Mouse (Mus musculus): Measurements from ENCODE around the gene Heatr5a. TPM values are rescaled to one million over a fixed set of nuclear protein-coding genes. Genes with fewer than 3 reads are reported as not detected.

The Heatr5a gene
- total RNA-seq, 2 experiments from 2014 or later, result 7.6 to 9.1 TPM

- DNase-seq (ENCODE audit: low spot score in 2 of 2), result no peak
Measured at GRCm38 (mm10) chr12:51972269-51973065, 1.3 kb upstream of the Heatr5a start.

DNA sequence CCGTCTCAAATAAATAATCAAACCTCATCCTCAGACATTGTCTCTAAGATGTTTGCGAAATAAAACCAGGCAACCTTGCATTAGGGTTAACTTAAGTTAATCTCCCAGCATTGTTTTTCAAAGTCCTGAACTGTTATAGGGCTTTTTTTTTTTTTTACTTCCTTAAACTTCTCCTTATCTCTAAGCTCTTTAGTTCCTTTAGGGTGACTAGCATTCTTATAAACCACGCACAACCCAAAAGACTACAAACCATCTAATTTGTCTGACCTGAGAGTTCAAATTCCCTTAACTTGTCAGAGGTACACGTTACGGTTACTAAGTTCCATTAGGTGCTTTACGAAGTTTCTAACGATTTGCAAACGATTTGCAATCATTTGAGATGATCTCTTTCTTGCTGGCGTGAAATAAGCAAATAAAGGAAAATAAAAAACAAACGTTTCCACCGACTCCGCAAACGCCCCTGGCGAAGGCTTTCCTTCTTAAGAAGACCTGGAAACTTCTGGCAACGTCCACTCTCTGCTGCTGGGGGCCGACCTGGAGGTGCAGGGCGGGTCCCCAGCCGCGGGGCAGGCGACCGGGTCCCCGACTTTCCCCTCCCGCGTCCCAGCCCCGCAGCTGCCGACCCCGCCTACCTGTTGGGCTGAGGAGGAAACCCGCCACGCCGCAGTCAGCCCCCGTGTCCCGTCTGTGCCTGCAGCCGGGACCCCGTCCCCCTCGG lies 610 bp downstream of the Heatr5a start:
- DNase-seq (ENCODE audit: low spot score in 2 of 2), result no peak

GRCm38 (mm10) chr12:51969876-51970275 lies 1.2 kb downstream of the Heatr5a start:
- no peak for DNase-seq (ENCODE audit: low spot score in 2 of 2)

GRCm38 (mm10) chr12:51969092-51969491 lies 2.0 kb downstream of the Heatr5a start:
- DNase-seq (ENCODE audit: low spot score in 2 of 2), result no peak

DNA sequence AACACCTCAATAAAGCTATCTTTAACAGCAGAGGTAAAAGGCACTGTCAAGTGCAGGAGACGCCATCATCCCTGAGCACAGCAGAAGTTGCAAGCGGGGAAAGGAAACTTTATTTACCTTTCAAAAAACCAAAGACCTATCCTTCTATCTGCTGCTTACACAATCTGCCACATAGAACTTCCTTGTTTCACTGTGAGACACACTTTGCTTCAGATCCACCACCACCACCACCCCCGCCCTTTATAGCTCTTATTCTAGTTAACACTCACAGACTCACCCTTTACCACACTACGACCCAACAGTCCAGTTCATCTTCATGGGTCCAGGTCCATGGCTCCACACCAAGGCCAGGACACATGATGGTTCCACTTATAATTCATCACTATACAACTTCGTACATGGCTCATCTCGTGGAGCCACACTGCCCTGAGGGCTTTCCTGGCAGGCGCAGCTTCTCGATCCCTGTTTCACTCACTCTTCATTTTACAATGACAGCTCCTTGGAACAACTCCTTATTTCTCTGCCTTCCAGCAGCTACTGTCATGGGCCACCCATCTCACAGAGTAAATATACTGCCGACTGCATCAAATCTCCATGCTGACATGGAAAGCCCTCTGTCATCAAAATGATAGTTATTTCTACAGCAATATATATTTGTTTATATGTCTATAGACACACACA lies 3.1 kb downstream of the Heatr5a start:
- no peak for DNase-seq (ENCODE audit: low spot score in 2 of 2)

- DNase-seq (ENCODE audit: low spot score in 2 of 2), result no peak
Measured at GRCm38 (mm10) chr12:51957626-51958025, 13.5 kb downstream of the Heatr5a start.

GRCm38 (mm10) chr12:51952309-51952708 lies 18.8 kb downstream of the Heatr5a start:
- DNase-seq (ENCODE audit: low spot score in 2 of 2), result no peak

DNA sequence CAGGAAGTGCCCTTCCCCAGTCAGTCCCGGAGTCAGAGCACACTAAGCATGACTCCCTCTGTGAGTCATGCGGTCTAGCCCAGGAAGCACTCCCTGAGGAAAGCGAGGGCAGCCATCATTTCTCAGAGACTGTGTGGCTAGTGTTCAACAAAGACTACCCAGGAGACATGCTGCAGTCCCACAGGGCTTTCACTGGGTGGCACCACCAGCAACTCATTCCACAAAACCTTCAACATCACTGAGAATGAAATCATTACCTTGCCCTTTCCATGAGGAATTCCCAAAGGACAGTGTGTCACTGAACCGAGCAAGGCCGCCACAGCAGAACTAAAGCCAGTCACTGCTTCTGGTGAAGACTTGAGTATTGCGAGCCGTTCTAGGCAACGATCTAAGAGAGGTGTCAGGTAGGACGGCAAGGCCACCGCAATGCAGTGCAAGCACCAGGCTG lies 23.6 kb downstream of the Heatr5a start:
- peak in 1 of 2 experiments; percentile 16 for DNase-seq (ENCODE audit: low spot score in 2 of 2)

DNA sequence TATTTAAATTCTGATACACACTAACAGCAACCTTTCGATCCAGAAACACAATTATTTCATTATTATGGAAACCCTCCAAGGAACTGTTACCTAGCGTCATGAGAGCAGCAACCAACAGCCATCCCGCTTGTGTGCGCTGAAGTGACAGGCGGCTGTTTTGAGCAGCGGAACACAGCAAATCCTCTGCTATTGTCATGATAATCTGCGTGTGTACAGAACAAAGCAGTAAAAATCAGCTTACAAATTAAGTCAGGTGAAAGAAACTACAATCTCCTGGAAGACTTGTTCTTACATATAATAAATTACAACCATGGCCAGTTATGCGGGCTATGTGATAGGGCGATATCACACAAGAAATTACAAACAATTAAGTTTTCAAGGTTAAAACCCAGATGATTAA lies 25.8 kb downstream of the Heatr5a start:
- no peak for DNase-seq (ENCODE audit: low spot score in 2 of 2)

DNA sequence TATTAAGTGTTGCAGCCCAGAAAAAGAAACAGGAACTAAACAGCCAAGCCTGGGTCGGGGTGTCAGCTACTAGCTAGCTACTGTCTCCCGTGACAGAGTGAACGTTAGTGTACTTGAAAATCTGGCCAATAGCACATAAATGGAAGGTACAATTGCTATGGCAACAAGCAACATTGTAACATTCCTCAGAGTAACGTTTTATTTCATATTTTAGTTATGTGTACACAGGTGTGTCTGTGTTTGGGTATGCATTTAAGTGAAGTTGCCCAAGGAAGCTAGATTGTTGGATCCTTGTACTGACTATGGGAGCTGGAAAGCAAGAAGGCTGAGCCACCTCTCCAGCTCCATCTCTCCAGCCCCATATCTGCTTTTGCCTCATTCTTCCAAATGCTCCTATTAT lies 31.3 kb downstream of the Heatr5a start:
- no peak for DNase-seq (ENCODE audit: low spot score in 2 of 2)

- DNase-seq (ENCODE audit: low spot score in 2 of 2), result peak in 1 of 2 experiments; percentile 1
Measured at GRCm38 (mm10) chr12:51937938-51938337, 33.2 kb downstream of the Heatr5a start.

- DNase-seq (ENCODE audit: low spot score in 2 of 2), result no peak
Measured at GRCm38 (mm10) chr12:51929630-51930029, 41.5 kb downstream of the Heatr5a start.

GRCm38 (mm10) chr12:51917191-51917590 lies 53.9 kb downstream of the Heatr5a start:
- no peak for DNase-seq (ENCODE audit: low spot score in 2 of 2)

GRCm38 (mm10) chr12:51914903-51915670 lies 56.0 kb downstream of the Heatr5a start:
- DNase-seq (ENCODE audit: low spot score in 2 of 2), result no peak

- no peak for DNase-seq (ENCODE audit: low spot score in 2 of 2)
Measured at GRCm38 (mm10) chr12:51909202-51909601, 61.9 kb downstream of the Heatr5a start.

DNA sequence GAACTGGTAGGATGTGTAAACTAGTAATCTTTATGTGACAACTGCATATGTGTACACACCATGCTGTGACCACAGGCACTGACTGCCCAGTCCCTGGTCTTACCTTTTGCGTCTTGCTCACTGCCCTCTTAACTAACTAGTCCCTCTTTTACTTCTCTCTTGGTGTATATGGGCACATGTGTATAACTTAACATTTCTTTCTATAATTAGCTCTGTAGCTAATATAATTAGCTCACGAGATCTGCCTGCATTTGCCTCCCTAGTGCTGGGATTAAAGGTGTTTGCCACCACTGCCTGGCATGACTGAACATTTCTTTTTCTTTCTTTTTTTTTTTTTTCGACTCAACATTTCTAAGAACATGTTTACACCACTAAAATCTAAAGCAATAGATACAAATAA lies 63.6 kb downstream of the Heatr5a start:
- no peak for DNase-seq (ENCODE audit: low spot score in 2 of 2)

DNA sequence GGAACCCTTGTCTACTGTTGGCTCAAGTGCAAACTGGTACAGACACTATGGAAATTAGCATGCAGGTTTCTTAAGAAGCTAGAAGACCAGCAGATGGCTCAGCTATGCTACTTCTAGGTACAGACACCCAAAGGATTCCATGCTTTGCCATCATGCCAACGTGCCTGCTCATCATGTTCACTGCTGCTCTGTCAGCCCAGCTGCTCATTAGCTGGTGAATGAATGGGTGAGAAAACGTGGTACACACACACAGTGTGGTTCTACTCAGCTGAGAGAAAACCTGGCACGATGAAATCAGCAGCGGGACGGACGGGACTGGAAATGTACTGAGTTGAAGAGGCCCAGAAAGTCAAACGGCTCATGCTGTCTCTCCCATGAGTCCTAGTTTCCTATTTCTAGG lies 70.6 kb downstream of the Heatr5a start:
- peak; percentile 31 to 76 for DNase-seq (ENCODE audit: low spot score in 2 of 2)

DNA sequence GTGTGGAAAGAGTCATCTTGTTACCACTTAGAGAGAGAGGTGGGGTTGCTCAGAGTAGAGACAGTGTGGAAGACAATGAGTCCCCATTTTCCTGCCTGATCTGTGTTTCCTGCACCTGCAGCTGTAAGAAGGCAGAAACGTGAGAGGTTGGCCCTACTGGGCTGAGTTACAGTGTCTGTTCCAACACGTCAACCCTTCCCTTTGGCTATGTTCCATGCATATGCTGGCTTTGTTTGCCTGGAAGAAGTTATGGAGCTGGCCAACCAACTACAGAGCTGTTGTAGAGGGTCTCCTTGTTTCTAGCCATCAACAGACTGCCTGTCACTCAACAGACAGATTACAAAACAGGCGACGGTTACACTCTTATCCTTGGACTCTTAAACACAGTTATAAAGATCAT lies 74.2 kb downstream of the Heatr5a start:
- DNase-seq (ENCODE audit: low spot score in 2 of 2), result no peak

DNA sequence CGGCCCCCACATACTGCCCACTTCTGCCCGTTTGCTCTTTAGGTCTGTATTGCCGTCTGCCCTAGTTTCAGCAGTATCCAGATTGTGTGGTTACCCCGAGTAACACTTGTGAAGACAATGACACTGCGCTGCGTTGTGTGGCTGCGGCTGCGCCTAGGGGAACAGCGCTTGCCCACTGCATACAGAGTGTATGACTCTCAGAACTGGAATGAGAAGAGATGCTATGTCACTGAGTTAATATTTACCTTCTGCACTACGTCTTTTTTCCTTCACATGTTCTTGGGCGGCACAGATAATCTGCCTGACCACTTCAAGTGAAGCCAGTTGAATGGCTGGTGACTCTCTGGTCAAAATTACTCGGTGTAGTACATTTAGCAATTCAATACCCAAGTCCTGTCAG lies 82.5 kb downstream of the Heatr5a start:
- no peak for DNase-seq (ENCODE audit: low spot score in 2 of 2)

DNA sequence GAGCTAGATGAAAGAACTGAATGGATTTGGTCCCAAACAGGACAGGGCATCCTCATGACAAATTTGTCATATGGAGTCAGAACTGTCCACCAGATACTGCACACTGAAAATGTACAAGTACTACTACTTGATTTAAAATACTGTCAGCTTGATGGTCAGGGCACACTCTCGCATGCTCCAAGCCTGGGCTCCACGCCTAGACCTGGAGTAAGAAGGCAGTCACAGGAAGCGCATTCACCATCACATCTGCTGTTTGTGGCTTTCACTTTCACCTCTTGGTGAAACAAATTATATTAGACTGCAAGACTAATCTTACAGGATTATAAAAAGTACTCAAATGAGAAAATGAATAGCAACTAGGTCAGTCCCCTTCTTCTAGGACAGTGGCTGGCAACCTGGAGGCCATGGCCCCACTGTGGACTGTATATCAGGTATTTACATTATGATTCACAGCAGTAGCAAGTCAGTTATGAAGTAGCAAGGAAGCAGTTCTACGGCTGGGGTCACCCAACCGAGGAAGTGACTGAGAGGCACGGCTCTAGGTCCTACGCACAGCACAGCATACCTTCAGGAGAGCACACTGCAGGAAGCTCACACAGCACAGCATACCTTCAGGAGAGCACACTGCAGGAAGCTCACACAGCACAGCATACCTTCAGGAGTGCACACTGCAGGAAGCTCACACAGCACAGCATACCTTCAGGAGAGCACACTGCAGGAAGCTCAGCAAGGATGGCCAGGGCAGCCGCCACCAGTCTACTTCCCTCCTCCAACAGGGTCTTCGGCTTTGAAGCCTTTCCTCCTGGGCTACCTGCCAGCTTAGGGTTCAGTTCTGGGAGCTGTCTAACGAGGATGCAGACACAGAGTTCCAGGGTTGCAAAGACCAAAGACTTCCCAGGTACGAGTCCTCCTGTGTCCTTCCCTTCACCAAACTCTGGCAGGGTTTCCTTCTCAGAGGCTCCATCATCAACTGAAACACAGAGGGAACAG lies 83.5 kb downstream of the Heatr5a start:
- DNase-seq (ENCODE audit: low spot score in 2 of 2), result no peak

All from layer of hippocampus, postnatal 14 days (tissue).